Mouse (Mus musculus): ENCODE data around the gene Atat1. TPM values are rescaled to one million over a fixed set of nuclear protein-coding genes. Genes with fewer than 3 reads are reported as not detected.
"Not testable (repeated sequence)": the region's sequence is repeated elsewhere in the genome, so short reads cannot be mapped to it uniquely, and the experiment has no call there.

Gene Atat1
- polyA plus RNA-seq (2011; ENCODE audit: insufficient read depth, insufficient read length, low read depth, missing spikeins) = 33.4 and 42.5 TPM in 2 replicates

GRCm38 (mm10) chr17:35909919-35910369 is at the start of gene Atat1:
Gene Atat1 (minus strand): TSS chr17:35910075.
- Histone ChIP-seq H3K9me3 (replicated peaks; ENCODE audit: control insufficient read depth, insufficient read depth, low read length, poor library complexity, severe bottlenecking) (no peaks in the 10 kb centered on the region), H3K4me1 (ENCODE audit: control insufficient read depth, insufficient read depth, low read length) (no peaks in the 10 kb centered on the region), H3K36me3 (ENCODE audit: control insufficient read depth, insufficient read depth, low read length, poor library complexity, severe bottlenecking) (peaks cover 37% of the 10 kb centered on the region), H3K4me3 (ENCODE audit: low read depth, low read length) (peak within 1 kb of the TSS; percentile 83), H3K27me3 (ENCODE audit: control insufficient read depth, insufficient read depth, low read length, poor library complexity, severe bottlenecking) (no peaks in the 10 kb centered on the region), H3K9ac (ENCODE audit: low read depth, poor library complexity, severe bottlenecking) (peak within 1 kb of the TSS; percentile 66), H3K27ac (ENCODE audit: insufficient read depth, low read length) (no peak within 1 kb of the TSS; the same call in 1 of the 2 replicates)
- no peak for TF ChIP-seq CTCF (IDR thresholded peaks at IDR 0.05; ENCODE audit: low read depth, low read length)
- peak; percentile 68 for TF ChIP-seq POLR2A (IDR thresholded peaks at IDR 0.05; ENCODE audit: insufficient read depth, low read length)

GRCm38 (mm10) chr17:35958533-35959223 is 48.8 kb upstream of the Atat1 start:
- Histone ChIP-seq H3K9ac (ENCODE audit: low read depth, poor library complexity, severe bottlenecking) (no peak overlapping the region), H3K27ac (ENCODE audit: insufficient read depth, low read length) (no peak overlapping the region), H3K36me3 (ENCODE audit: control insufficient read depth, insufficient read depth, low read length, poor library complexity, severe bottlenecking) (peaks cover 75% of the 10 kb centered on the region), H3K9me3 (replicated peaks; ENCODE audit: control insufficient read depth, insufficient read depth, low read length, poor library complexity, severe bottlenecking) (no peaks in the 10 kb centered on the region), H3K27me3 (ENCODE audit: control insufficient read depth, insufficient read depth, low read length, poor library complexity, severe bottlenecking) (no peaks in the 10 kb centered on the region), H3K4me3 (ENCODE audit: low read depth, low read length) (no peak overlapping the region), H3K4me1 (ENCODE audit: control insufficient read depth, insufficient read depth, low read length) (no peaks in the 10 kb centered on the region)
- TF ChIP-seq POLR2A (IDR thresholded peaks at IDR 0.05; ENCODE audit: insufficient read depth, low read length) = no peak
- TF ChIP-seq EP300 (IDR thresholded peaks at IDR 0.05; ENCODE audit: insufficient read depth, low read depth, low read length) = no peak
- TF ChIP-seq CTCF (IDR thresholded peaks at IDR 0.05; ENCODE audit: low read depth, low read length) = no peak

- no peaks in the 10 kb centered on the region for H3K27me3 ChIP-seq (ENCODE audit: control insufficient read depth, insufficient read depth, low read length, poor library complexity, severe bottlenecking)
- H3K9me3 ChIP-seq (replicated peaks; ENCODE audit: control insufficient read depth, insufficient read depth, low read length, poor library complexity, severe bottlenecking) = no peaks in the 10 kb centered on the region
- no peak overlapping the region for H3K9ac ChIP-seq (ENCODE audit: low read depth, poor library complexity, severe bottlenecking)
- H3K4me3 ChIP-seq (ENCODE audit: low read depth, low read length) = no peak overlapping the region
- TF ChIP-seq POLR2A (IDR thresholded peaks at IDR 0.05; ENCODE audit: insufficient read depth, low read length) (no peak), EP300 (IDR thresholded peaks at IDR 0.05; ENCODE audit: insufficient read depth, low read depth, low read length) (no peak), CTCF (IDR thresholded peaks at IDR 0.05; ENCODE audit: low read depth, low read length) (no peak)
- H3K27ac ChIP-seq (ENCODE audit: insufficient read depth, low read length) = no peak overlapping the region
- peaks cover 38% of the 10 kb centered on the region for H3K36me3 ChIP-seq (ENCODE audit: control insufficient read depth, insufficient read depth, low read length, poor library complexity, severe bottlenecking)
- no peaks in the 10 kb centered on the region for H3K4me1 ChIP-seq (ENCODE audit: control insufficient read depth, insufficient read depth, low read length)
Measured at GRCm38 (mm10) chr17:35954665-35955064, 44.8 kb upstream of the Atat1 start.

- not testable (repeated sequence) for H3K4me3 ChIP-seq (ENCODE audit: low read depth, low read length); H3K27ac ChIP-seq (ENCODE audit: insufficient read depth, low read length)
Measured at GRCm38 (mm10) chr17:35952559-35952958, 42.7 kb upstream of the Atat1 start.

GRCm38 (mm10) chr17:35950946-35951345 is 41.1 kb upstream of the Atat1 start:
- H3K4me1 ChIP-seq (ENCODE audit: control insufficient read depth, insufficient read depth, low read length); H3K27me3 ChIP-seq (ENCODE audit: control insufficient read depth, insufficient read depth, low read length, poor library complexity, severe bottlenecking); H3K4me3 ChIP-seq (ENCODE audit: low read depth, low read length); H3K36me3 ChIP-seq (ENCODE audit: control insufficient read depth, insufficient read depth, low read length, poor library complexity, severe bottlenecking); H3K9ac ChIP-seq (ENCODE audit: low read depth, poor library complexity, severe bottlenecking); H3K27ac ChIP-seq (ENCODE audit: insufficient read depth, low read length); H3K9me3 ChIP-seq (replicated peaks; ENCODE audit: control insufficient read depth, insufficient read depth, low read length, poor library complexity, severe bottlenecking): not testable (repeated sequence)

More at GRCm38 (mm10) chr17:35952559-35952958, 42.7 kb upstream of the Atat1 start:
- not testable (repeated sequence) for H3K4me1 ChIP-seq (ENCODE audit: control insufficient read depth, insufficient read depth, low read length); H3K9me3 ChIP-seq (replicated peaks; ENCODE audit: control insufficient read depth, insufficient read depth, low read length, poor library complexity, severe bottlenecking); H3K27me3 ChIP-seq (ENCODE audit: control insufficient read depth, insufficient read depth, low read length, poor library complexity, severe bottlenecking); H3K9ac ChIP-seq (ENCODE audit: low read depth, poor library complexity, severe bottlenecking)
- peaks cover 17% of the 10 kb centered on the region for H3K36me3 ChIP-seq (ENCODE audit: control insufficient read depth, insufficient read depth, low read length, poor library complexity, severe bottlenecking)

- H3K4me1 ChIP-seq (ENCODE audit: control insufficient read depth, insufficient read depth, low read length) = peaks cover 3% of the 10 kb centered on the region
- H3K27me3 ChIP-seq (ENCODE audit: control insufficient read depth, insufficient read depth, low read length, poor library complexity, severe bottlenecking) = no peaks in the 10 kb centered on the region
- H3K4me3 ChIP-seq (ENCODE audit: low read depth, low read length) = peak overlapping the region; percentile 30
- TF ChIP-seq EP300 (IDR thresholded peaks at IDR 0.05; ENCODE audit: insufficient read depth, low read depth, low read length) = no peak
- TF ChIP-seq CTCF (IDR thresholded peaks at IDR 0.05; ENCODE audit: low read depth, low read length) = no peak
- TF ChIP-seq POLR2A (IDR thresholded peaks at IDR 0.05; ENCODE audit: insufficient read depth, low read length) = no peak
- peak overlapping the region; percentile 98 for H3K27ac ChIP-seq (ENCODE audit: insufficient read depth, low read length)
- H3K9ac ChIP-seq (ENCODE audit: low read depth, poor library complexity, severe bottlenecking) = 0 out of 2 replicates have a peak overlapping the region, but pooled peaks have one; percentile 23
- 0 out of 2 replicates have a peak, but pooled peaks cover 3% of the 10 kb centered on the region for H3K9me3 ChIP-seq (replicated peaks; ENCODE audit: control insufficient read depth, insufficient read depth, low read length, poor library complexity, severe bottlenecking)
- H3K36me3 ChIP-seq (ENCODE audit: control insufficient read depth, insufficient read depth, low read length, poor library complexity, severe bottlenecking) = no peaks in the 10 kb centered on the region
Measured at GRCm38 (mm10) chr17:35939941-35940340, 30.1 kb upstream of the Atat1 start.

All from ES-Bruce4 (cell line).